Mouse (Mus musculus) heart, postnatal 0 days (tissue): ENCODE data around the gene Pdcd1lg2. TPM values are rescaled to one million over a fixed set of nuclear protein-coding genes. Genes with fewer than 3 reads are reported as not detected.

Source experiments
- ATAC-seq: fragments of 200-750 bp; cut with Nextera tagmentation; 2 replicates; pipeline ENCODE4 v1.8.0; 2017; ENCODE audit warnings: low read depth, moderate number of reproducible peaks, moderate library complexity; ENCODE audit not compliant: insufficient read depth
- DNase-seq: peaks from one replicate; pipeline ENCODE4 v3.0.0-alpha.2; 2016; ENCODE audit warnings: low spot score
- H3K27ac ChIP-seq: fragments of 300-500 bp; sonication (generic); 2 replicates; pipeline ENCODE4 v1.5.1; 2014; ENCODE audit warnings: low read depth, mild to moderate bottlenecking
- H3K27me3 ChIP-seq: fragments of 300-500 bp; sonication (generic); 2 replicates; pipeline ENCODE4 v1.6.1; 2014; ENCODE audit warnings: low read length, mixed read lengths; ENCODE audit not compliant: control insufficient read depth, insufficient read depth
- H3K36me3 ChIP-seq: fragments of 300-500 bp; sonication (generic); replicated peaks from 2 replicates; pipeline ENCODE4 v1.6.1; 2014; ENCODE audit warnings: low read length, mixed read lengths; ENCODE audit not compliant: control insufficient read depth, insufficient read depth
- H3K4me1 ChIP-seq: fragments of 300-500 bp; sonication (generic); 2 replicates; pipeline ENCODE4 v1.6.1; 2014; ENCODE audit warnings: antibody characterized with exemption; ENCODE audit not compliant: control insufficient read depth, insufficient read depth
- H3K4me2 ChIP-seq: fragments of 300-500 bp; sonication (generic); 2 replicates; pipeline ENCODE4 v1.6.1; 2014; ENCODE audit warnings: low read depth, mild to moderate bottlenecking, low read length, moderate library complexity
- H3K4me3 ChIP-seq: fragments of 300-500 bp; sonication (generic); 2 replicates; pipeline ENCODE4 v1.5.1; 2014; ENCODE audit warnings: low read depth, low read length
- H3K9ac ChIP-seq: fragments of 300-500 bp; sonication (generic); replicated peaks from 2 replicates; pipeline ENCODE4 v1.6.1; 2014; ENCODE audit warnings: low read depth, low read length, mixed read lengths
- H3K9me3 ChIP-seq: fragments of 300-500 bp; sonication (generic); replicated peaks from 2 replicates; pipeline ENCODE4 v1.6.1; 2016; ENCODE audit warnings: low read length; ENCODE audit not compliant: control insufficient read depth
- CTCF ChIP-seq: IDR thresholded peaks from 2 replicates; pipeline ENCODE4 v1.5.1; 2016; ENCODE audit warnings: antibody characterized with exemption, control low read depth, low read depth
- EP300 ChIP-seq: IDR thresholded peaks from 2 replicates; pipeline ENCODE4 v1.6.1; 2016; ENCODE audit warnings: antibody characterized with exemption, low read depth
- WGBS: fragments of 180-500 bp; shearing (Covaris S2); extraction: QIAGEN DNeasy Blood & Tissue Kit; methylation state at CpG from one replicate; pipeline ENCODE4 v1.1.7; 2014; 5-methylcytosine and 5-hydroxymethylcytosine counted together
- polyA plus RNA-seq: library from polyadenylated mRNA; unstranded; fragments of >200 nt; fragmentation: Nextera tagmentation; extraction: Ambion mirVana; gene quantifications from 2 replicates; pipeline ENCODE4 v1.2.1, GENCODE M21; 2015
- total RNA-seq: library from RNA; depleted of rRNA; stranded (reverse); fragments of >200 nt; gene quantifications from 2 replicates; pipeline ENCODE4 v1.2.3, GENCODE M21; 2014; ENCODE audit warnings: low replicate concordance

Pdcd1lg2 gene
- total and polyA plus RNA-seq, 2 experiments from 2014 or later, result not detected

DNA sequence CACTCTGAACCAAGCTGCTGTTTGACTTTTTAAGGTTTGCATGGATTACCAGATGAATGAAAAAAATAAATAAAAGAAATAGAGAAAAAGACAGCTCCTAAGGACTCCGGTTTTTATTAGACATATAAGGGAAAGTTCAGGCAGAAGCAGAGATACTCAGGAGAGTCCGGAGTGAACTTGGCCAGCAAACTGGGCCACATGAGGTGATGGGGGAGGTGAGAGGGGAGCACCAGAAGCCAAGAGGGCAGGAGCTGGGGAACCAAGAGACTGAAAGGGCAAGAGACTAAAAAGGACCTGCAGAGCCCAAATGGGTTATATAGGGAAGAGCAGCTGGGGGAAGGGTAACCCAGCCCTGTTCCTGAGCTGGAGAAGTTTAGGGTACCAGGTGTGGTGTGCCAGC lies 16.0 kb upstream of the Pdcd1lg2 start:
- Histone ChIP-seq H3K9me3 (0 out of 2 replicates have a peak, but pooled peaks cover 7% of the 10 kb centered on the region), H3K9ac (no peak overlapping the region), H3K4me3 (no peak overlapping the region), H3K4me1 (no peaks in the 10 kb centered on the region), H3K27me3 (no peaks in the 10 kb centered on the region), H3K27ac (no peak overlapping the region), H3K4me2 (no peak overlapping the region), H3K36me3 (no peaks in the 10 kb centered on the region)
- WGBS, result 90% methylated on average over 2 of the region's 2 CpGs
- TF ChIP-seq EP300 (no peak), CTCF (no peak)
- DNase-seq, result no peak
- no peak for ATAC-seq

DNA sequence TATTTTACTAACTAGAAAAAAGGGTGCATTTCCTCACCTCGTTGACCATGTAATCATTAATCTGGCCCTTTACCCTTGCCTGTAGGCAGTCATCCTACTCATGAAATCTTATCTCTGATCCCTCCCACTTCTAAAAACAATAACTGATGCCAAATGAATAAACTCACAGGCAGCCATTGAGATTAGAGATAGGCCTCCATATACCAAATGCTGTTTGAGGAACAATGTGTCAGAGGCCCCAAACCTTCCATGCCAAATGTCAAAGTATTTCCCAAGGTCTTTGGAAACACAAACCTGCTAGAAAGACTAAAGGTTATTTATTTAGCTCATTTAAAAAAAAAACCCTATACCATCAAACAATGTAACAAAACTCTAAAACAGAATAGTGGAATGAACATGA lies 14.4 kb upstream of the Pdcd1lg2 start:
- no peak for ATAC-seq
- H3K4me2 ChIP-seq, result no peak overlapping the region
- no peak overlapping the region for H3K4me3 ChIP-seq
- no peaks in the 10 kb centered on the region for H3K4me1 ChIP-seq
- H3K27me3 ChIP-seq, result no peaks in the 10 kb centered on the region
- DNase-seq, result no peak
- no peaks in the 10 kb centered on the region for H3K36me3 ChIP-seq
- H3K9me3 ChIP-seq, result 0 out of 2 replicates have a peak, but pooled peaks cover 7% of the 10 kb centered on the region
- TF ChIP-seq EP300, result no peak
- TF ChIP-seq CTCF, result no peak
- 35% methylated on average over 1 of the region's 1 CpGs for WGBS
- no peak overlapping the region for H3K9ac ChIP-seq
- no peak overlapping the region for H3K27ac ChIP-seq

DNA sequence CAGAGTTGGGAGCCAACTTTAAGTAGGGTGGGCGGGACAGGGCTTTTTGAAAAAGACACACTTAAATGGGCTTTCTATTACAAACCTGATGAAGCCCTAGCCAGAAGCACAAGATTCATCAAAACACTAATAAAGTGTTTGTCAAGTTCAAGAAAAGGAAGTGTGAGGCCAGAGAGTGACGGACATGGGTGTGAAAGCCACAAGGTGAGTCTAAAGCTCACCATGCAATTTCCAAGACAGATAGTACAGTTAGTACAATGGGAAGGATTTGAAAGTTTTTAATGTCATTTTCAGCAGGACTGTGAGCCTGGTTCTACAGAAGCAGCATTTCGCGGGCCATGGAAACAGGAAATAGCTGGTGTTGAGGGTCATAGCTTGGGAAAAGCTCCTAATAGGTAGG lies 10.9 kb upstream of the Pdcd1lg2 start:
- ATAC-seq (no peak), DNase-seq (no peak)
- Histone ChIP-seq H3K9ac (no peak overlapping the region), H3K4me1 (no peaks in the 10 kb centered on the region), H3K4me3 (no peak overlapping the region), H3K27me3 (no peaks in the 10 kb centered on the region), H3K9me3 (0 out of 2 replicates have a peak, but pooled peaks cover 7% of the 10 kb centered on the region), H3K27ac (no peak overlapping the region), H3K4me2 (no peak overlapping the region), H3K36me3 (no peaks in the 10 kb centered on the region)
- TF ChIP-seq CTCF, result no peak
- no peak for TF ChIP-seq EP300
- 82% methylated on average over 4 of the region's 4 CpGs for WGBS

DNA sequence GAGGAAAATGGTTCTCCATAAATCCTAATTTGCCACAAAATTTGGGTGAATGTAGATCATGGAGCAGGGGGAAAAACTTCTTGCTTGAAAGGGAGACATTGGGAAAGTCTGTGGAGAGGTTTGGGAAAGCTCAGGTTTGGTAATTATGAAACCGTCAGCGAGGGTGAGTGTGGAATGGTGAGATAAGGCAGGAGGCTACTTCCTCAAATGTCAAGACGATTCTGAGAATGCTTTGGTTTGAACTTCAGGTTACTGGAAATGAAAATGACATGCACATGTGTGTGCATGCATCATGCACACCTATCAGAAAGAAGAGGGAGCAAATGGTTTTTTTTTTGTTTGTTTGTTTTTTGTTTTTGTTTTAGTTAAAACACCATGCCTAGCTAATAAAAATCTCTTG lies 10.3 kb upstream of the Pdcd1lg2 start:
- Histone ChIP-seq H3K4me1 (no peaks in the 10 kb centered on the region), H3K4me3 (no peak overlapping the region), H3K36me3 (no peaks in the 10 kb centered on the region), H3K4me2 (no peak overlapping the region), H3K27me3 (no peaks in the 10 kb centered on the region), H3K27ac (no peak overlapping the region), H3K9ac (no peak overlapping the region), H3K9me3 (0 out of 2 replicates have a peak, but pooled peaks cover 7% of the 10 kb centered on the region)
- ATAC-seq (no peak), DNase-seq (no peak)
- WGBS, result 45% methylated on average over 3 of the region's 3 CpGs
- TF ChIP-seq EP300 (no peak), CTCF (no peak)

DNA sequence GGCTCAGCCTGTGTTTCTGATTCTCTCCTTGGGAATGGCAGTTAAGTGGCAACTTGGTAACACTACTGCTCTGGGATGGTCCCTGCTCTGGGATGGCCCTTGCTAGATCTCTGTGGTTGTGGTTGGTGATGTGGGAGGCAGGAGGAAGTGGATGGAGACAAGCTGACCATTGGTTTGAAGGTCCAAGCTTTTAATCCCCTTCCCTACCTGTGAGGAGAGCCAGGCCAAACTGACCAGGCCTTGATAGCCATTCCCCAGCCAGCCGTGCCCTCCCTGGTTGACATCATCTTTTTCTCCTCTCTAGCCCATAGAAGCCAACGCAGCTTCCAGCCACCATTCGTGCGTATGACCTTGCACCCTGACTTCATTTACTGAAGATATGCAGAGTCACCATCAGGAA lies 8.1 kb upstream of the Pdcd1lg2 start:
- DNase-seq (no peak), ATAC-seq (no peak)
- Histone ChIP-seq H3K36me3 (no peaks in the 10 kb centered on the region), H3K9ac (no peak overlapping the region), H3K9me3 (0 out of 2 replicates have a peak, but pooled peaks cover 7% of the 10 kb centered on the region), H3K4me2 (no peak overlapping the region), H3K27me3 (no peaks in the 10 kb centered on the region), H3K4me1 (no peaks in the 10 kb centered on the region), H3K27ac (no peak overlapping the region), H3K4me3 (no peak overlapping the region)
- no peak for TF ChIP-seq CTCF
- TF ChIP-seq EP300, result no peak
- 90% methylated on average over 4 of the region's 4 CpGs for WGBS

DNA sequence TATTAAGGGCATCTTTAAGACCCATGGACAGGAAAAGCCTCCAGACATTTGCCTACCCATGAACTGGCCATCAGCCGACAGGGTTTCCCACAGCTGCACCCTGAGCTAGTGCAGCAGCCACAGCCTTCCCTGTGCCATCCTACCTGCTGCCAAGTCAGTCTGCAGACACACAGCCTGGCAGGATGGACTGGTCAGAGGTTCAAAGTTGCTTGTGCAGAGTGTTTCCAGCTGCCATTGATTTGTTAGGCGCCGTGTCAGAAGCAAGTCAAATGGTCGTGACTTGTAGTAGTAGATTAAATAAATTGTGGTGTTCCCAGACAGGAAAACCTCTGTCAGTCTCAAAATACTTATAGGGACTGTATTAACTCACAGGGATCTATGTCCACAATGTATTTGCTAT lies 7.5 kb upstream of the Pdcd1lg2 start:
- H3K36me3 ChIP-seq, result no peaks in the 10 kb centered on the region
- DNase-seq (no peak), ATAC-seq (no peak)
- H3K4me1 ChIP-seq, result no peaks in the 10 kb centered on the region
- H3K9me3 ChIP-seq, result 0 out of 2 replicates have a peak, but pooled peaks cover 3% of the 10 kb centered on the region
- WGBS, result 84% methylated on average over 4 of the region's 4 CpGs
- H3K4me2 ChIP-seq, result no peak overlapping the region
- no peak overlapping the region for H3K27ac ChIP-seq
- no peak overlapping the region for H3K4me3 ChIP-seq
- H3K9ac ChIP-seq, result no peak overlapping the region
- TF ChIP-seq CTCF (no peak), EP300 (no peak)
- H3K27me3 ChIP-seq, result no peaks in the 10 kb centered on the region
